Mouse (Mus musculus) bone marrow, adult 2 months (tissue): Measurements from ENCODE around the gene Shcbp1.
"Not testable (repeated sequence)": the region's sequence is repeated elsewhere in the genome, so short reads cannot be mapped to it uniquely, and the experiment has no call there.

Experiments
- CTCF ChIP-seq: fragments of 200-500 bp; IDR thresholded peaks from 2 replicates; pipeline ENCODE4 v1.5.1; 2011; ENCODE audit warnings: low read length, control low read depth; ENCODE audit not compliant: control insufficient read depth, insufficient read depth
- POLR2A ChIP-seq: fragments of 200-500 bp; IDR thresholded peaks from 2 replicates; pipeline ENCODE4 v1.6.1; 2011; ENCODE audit warnings: low read depth, mild to moderate bottlenecking, control low read depth, low read length, borderline replicate concordance; ENCODE audit not compliant: control insufficient read depth

DNA sequence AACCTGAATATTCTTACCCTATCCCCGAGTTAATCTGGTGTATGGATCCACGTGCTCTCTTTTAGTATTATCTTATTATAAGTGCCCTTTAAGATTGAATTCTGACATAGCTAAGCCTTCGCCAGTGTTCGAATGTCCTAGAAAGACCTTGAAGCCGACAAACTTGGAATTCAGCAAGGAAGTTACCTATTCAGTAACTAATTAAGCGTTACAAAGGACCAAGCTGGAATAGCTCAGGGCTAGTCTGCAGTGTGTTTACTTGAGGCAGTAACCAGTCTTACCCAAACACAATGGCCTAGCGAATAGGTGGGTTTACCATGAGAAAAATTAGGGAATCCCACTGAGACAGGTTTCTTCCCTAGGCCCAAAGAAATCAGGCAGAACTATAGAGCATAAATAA, 71.5 kb downstream of the Shcbp1 start:
- not testable (repeated sequence) for TF ChIP-seq CTCF, POLR2A
